Mouse (Mus musculus) c-Kit-negative CD71-positive TER-119-positive erythroid progenitor cells, embryonic 14.5 days (primary cell): ENCODE measurements around the gene 4933407L21Rik.
"Not testable (repeated sequence)": the region's sequence is repeated elsewhere in the genome, so short reads cannot be mapped to it uniquely, and the experiment has no call there.

Experiments used
- DNase-seq: peaks from one replicate; pipeline ENCODE4 v3.0.0-alpha.2; 2013; ENCODE audit warnings: low read depth, low spot score

Gene 4933407L21Rik

GRCm38 (mm10) chr1:85959129-85959888, 31.0 kb downstream of the 4933407L21Rik start:
- DNase-seq: no peak

GRCm38 (mm10) chr1:85959889-85960276, 31.6 kb downstream of the 4933407L21Rik start:
- no peak for DNase-seq

GRCm38 (mm10) chr1:85960873-85961272, 32.6 kb downstream of the 4933407L21Rik start, which contains the start of gene Gpr55:
Gpr55 (minus strand) TSS chr1:85961007.
- DNase-seq: no peak

- DNase-seq: no peak
These were observed 33.8 kb downstream of the 4933407L21Rik start for GRCm38 (mm10) chr1:85962081-85962480.

GRCm38 (mm10) chr1:85965856-85966255, 37.6 kb downstream of the 4933407L21Rik start:
- DNase-seq: no peak

- DNase-seq: no peak
These were observed 40.8 kb downstream of the 4933407L21Rik start for GRCm38 (mm10) chr1:85969081-85969480.

- DNase-seq: no peak
These were observed 41.2 kb downstream of the 4933407L21Rik start for GRCm38 (mm10) chr1:85969519-85969918.

GRCm38 (mm10) chr1:85971070-85971469, 42.8 kb downstream of the 4933407L21Rik start:
- DNase-seq: no peak

- DNase-seq: no peak
These were observed 44.1 kb downstream of the 4933407L21Rik start for GRCm38 (mm10) chr1:85972341-85972740.

GRCm38 (mm10) chr1:85973468-85973877, 45.2 kb downstream of the 4933407L21Rik start:
- DNase-seq: no peak

- DNase-seq: no peak
These were observed 49.4 kb downstream of the 4933407L21Rik start for GRCm38 (mm10) chr1:85977709-85978108.

GRCm38 (mm10) chr1:85981738-85982357, 53.6 kb downstream of the 4933407L21Rik start:
- DNase-seq: no peak

GRCm38 (mm10) chr1:85985784-85986183, 57.5 kb downstream of the 4933407L21Rik start:
- no peak for DNase-seq

- DNase-seq: no peak
These were observed 60.1 kb downstream of the 4933407L21Rik start for GRCm38 (mm10) chr1:85988351-85988750.

GRCm38 (mm10) chr1:85988882-85989281, 60.6 kb downstream of the 4933407L21Rik start:
- DNase-seq: not testable (repeated sequence)
